Mouse (Mus musculus): ENCODE measurements around the gene Ift80.

DNA sequence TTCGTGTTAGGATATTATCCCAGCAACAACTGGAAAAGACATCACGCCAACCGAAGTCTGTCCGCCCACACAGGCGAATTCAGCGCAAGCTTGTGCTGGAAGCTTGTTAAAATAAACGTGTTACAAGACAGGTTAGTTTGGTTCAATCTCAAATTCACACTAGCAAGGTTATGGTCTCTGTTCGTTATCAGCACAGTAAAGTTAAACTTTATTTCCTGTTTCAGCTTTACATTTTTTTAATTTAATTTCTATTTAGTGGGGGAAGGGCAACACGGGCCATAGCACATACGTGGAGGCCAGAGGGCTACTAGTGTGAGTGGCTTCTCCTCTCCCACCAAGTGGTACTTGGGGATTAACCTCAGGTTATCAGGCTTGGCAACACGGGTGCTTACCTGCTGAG, 47.5 kb upstream of the Ift80 start:
- TF ChIP-seq CTCF (IDR thresholded peaks at IDR 0.05; ENCODE audit: insufficient read depth, low read length) (no peak), POLR2A (IDR thresholded peaks at IDR 0.05; ENCODE audit: borderline replicate concordance, extremely low read depth, low read depth, low read length) (no peak)
